Mouse (Mus musculus): ENCODE data around the gene Fnbp1. TPM values are rescaled to one million over a fixed set of nuclear protein-coding genes. Genes with fewer than 3 reads are reported as not detected.

Fnbp1 gene
- polyA plus RNA-seq, 1 experiment from 2014 or later, result 20.7 TPM

DNA sequence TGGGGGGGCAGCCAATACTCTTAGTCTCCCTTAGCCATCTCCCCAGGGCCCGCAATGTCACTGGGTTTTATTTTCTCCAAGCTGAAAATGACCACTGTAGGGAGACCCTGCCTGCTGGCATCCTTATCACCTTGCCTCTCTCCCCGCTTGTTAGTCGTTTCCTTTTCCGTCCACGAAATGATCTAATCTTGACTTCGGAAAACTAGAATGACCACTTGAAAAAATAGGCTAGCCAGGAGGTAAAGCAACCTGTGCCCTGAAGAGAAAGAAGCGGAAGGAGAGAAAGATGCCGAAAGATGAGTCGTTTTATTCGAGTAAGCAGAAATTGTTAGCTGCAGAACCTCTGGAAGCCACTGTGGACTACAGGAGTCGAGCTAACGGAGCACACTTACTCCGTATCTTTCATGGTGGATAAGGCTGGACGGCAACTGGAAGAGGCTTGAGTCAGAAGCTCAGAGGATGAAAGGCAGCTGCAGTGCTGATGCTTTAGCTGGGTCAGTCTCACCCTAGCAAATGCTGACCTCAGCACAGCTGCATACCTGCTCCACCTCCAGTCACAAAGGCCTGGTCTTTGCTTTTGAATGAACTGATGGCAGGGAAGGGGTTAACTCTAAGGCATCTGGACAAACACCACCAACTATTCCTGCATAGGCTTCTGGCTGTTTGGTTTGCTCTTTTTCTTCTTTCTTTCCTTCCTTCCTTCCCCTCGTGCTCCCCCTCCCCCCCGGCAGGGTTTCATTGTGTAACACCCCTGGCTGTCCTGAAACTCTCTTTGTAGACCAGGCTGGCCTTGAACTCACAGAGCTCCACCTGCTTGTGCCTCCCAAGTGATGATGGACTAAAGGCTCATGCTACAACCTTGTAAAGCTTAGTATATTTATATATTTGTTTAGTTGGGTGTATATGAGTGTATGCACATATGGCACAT is 2.2 kb upstream of the Fnbp1 start:
- no peak for ATAC-seq (ENCODE audit: low FRiP score)
- WGBS, result 83% methylated on average over 16 of the region's 16 CpGs

GRCm38 (mm10) chr2:31143326-31143725 is 1.5 kb upstream of the Fnbp1 start:
- H3K4me3 ChIP-seq, result no peak overlapping the region
- H3K36me3 ChIP-seq, result peaks cover 31% of the 10 kb centered on the region
- no peak overlapping the region for H3K4me2 ChIP-seq
- no peak overlapping the region for H3K27ac ChIP-seq
- H3K9me3 ChIP-seq, result no peaks in the 10 kb centered on the region
- no peak overlapping the region for H3K9ac ChIP-seq
- H3K4me1 ChIP-seq (replicated peaks), result peaks cover 23% of the 10 kb centered on the region
- WGBS, result 84% methylated on average over 6 of the region's 6 CpGs
- ATAC-seq (ENCODE audit: low FRiP score), result no peak
- peaks cover 18% of the 10 kb centered on the region; the same call in 1 of the 2 replicates for H3K27me3 ChIP-seq

More for the DNA sequence above, 2.2 kb upstream of the Fnbp1 start:
- H3K27me3 ChIP-seq, result peaks cover 18% of the 10 kb centered on the region; the same call in 1 of the 2 replicates
- H3K4me3 ChIP-seq, result no peak overlapping the region
- peaks cover 23% of the 10 kb centered on the region for H3K4me1 ChIP-seq (replicated peaks)
- H3K36me3 ChIP-seq, result peaks cover 35% of the 10 kb centered on the region
- no peak overlapping the region for H3K9ac ChIP-seq
- no peak overlapping the region for H3K4me2 ChIP-seq
- no peak overlapping the region for H3K27ac ChIP-seq
- H3K9me3 ChIP-seq, result no peaks in the 10 kb centered on the region

DNA sequence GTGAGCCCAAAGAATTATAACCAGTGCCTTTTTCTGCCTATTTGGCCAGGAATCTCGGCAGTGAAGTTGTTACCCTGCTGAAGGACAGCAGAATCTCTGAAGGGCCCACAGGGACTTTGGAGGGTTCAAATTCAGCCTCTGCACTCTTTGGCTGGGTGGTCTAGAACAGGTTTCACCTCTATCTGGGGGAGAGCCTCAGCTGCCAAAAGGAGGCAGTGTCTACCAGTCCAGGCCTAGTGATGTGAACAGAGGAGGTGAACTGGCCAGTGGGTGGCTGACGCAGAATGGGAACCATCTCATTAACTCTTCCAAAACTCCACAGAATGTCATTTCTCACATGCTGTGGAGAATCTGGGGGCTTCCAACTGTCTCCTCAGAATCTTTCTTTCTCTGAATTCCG is 697 bp upstream of the Fnbp1 start:
- H3K9me3 ChIP-seq, result no peaks in the 10 kb centered on the region
- H3K27ac ChIP-seq, result peak overlapping the region; percentile 91; the same call in 1 of the 2 replicates
- H3K4me1 ChIP-seq (replicated peaks), result peaks cover 25% of the 10 kb centered on the region
- peak overlapping the region; percentile 87 for H3K4me3 ChIP-seq
- peaks cover 18% of the 10 kb centered on the region; the same call in 1 of the 2 replicates for H3K27me3 ChIP-seq
- peak overlapping the region; percentile 96 for H3K9ac ChIP-seq
- peaks cover 23% of the 10 kb centered on the region for H3K36me3 ChIP-seq
- peak overlapping the region; percentile 84 for H3K4me2 ChIP-seq
- ATAC-seq (ENCODE audit: low FRiP score), result no peak
- 36% methylated on average over 3 of the region's 3 CpGs for WGBS

DNA sequence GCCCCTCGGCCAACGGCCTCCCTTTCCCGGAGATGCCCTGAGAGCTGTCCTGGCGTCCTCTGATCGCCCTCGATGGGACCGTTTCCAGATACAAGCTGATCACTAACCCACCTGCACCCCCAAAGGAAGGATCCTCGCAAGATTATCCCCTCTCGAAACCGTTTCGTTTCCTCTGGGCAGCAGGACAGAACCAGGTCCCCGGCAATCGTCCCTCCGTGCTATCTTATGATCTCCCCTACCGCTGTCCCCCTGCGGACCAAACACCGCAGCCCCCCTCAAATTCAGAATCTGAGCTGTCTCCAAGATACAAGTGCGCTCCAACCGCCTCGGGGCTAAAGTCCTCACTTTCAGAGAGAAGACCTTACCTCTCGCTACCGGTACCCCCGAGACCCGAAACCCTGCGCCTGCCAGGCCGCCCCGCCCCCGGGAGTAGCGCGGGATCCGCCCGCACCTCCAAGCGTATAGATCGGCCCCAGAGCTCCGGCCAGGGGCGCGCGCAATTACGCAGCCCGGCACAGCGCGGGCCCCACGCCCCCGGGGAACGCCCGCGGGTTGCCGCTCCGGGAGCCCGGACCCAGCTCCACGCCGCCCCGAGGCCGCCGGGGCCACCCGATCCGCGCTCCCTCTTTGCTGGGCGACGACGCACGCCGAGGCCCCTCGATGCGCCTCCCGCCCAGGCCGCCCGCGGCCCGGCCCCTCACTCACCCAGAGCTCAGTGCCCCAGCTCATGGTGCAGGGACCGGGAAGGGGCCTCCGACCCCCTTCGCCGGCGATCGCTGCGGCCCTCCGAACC is 538 bp downstream of the Fnbp1 start:
- H3K9me3 ChIP-seq, result no peaks in the 10 kb centered on the region
- H3K27ac ChIP-seq, result peak overlapping the region; percentile 91
- H3K36me3 ChIP-seq, result peaks cover 13% of the 10 kb centered on the region
- peak overlapping the region; percentile 87 for H3K4me3 ChIP-seq
- ATAC-seq (ENCODE audit: low FRiP score), result peak; percentile 70
- 1% methylated on average over 63 of the region's 78 CpGs for WGBS
- H3K4me2 ChIP-seq, result peak overlapping the region; percentile 84
- peaks cover 18% of the 10 kb centered on the region; the same call in 1 of the 2 replicates for H3K27me3 ChIP-seq
- peaks cover 30% of the 10 kb centered on the region for H3K4me1 ChIP-seq (replicated peaks)
- peak overlapping the region; percentile 96 for H3K9ac ChIP-seq

DNA sequence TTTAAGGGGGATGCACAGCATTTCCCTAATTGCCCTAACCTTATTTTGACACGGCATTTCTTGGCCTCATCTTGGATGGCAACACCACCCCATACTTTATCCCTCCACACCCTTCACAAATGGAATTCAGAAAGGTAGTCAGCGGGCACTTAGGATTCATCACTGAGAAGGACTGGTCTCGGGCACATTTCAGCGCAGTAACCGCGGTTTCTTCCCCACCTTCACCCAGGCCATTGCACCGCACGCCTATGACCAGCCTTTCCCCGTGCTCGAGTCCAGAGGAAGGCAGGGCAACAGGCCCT is 1.1 kb downstream of the Fnbp1 start:
- peak overlapping the region; percentile 84 for H3K4me2 ChIP-seq
- H3K27ac ChIP-seq, result peak overlapping the region; percentile 91; the same call in 1 of the 2 replicates
- peaks cover 30% of the 10 kb centered on the region for H3K4me1 ChIP-seq (replicated peaks)
- H3K9ac ChIP-seq, result peak overlapping the region; percentile 96
- 9% methylated on average over 10 of the region's 10 CpGs for WGBS
- no peaks in the 10 kb centered on the region for H3K9me3 ChIP-seq
- H3K27me3 ChIP-seq, result peaks cover 18% of the 10 kb centered on the region; the same call in 1 of the 2 replicates
- 0 out of 2 replicates have a peak, but pooled peaks have one; percentile 1 for ATAC-seq (ENCODE audit: low FRiP score)
- peak overlapping the region; percentile 87 for H3K4me3 ChIP-seq
- H3K36me3 ChIP-seq, result peaks cover 9% of the 10 kb centered on the region; the same call in 1 of the 2 replicates

DNA sequence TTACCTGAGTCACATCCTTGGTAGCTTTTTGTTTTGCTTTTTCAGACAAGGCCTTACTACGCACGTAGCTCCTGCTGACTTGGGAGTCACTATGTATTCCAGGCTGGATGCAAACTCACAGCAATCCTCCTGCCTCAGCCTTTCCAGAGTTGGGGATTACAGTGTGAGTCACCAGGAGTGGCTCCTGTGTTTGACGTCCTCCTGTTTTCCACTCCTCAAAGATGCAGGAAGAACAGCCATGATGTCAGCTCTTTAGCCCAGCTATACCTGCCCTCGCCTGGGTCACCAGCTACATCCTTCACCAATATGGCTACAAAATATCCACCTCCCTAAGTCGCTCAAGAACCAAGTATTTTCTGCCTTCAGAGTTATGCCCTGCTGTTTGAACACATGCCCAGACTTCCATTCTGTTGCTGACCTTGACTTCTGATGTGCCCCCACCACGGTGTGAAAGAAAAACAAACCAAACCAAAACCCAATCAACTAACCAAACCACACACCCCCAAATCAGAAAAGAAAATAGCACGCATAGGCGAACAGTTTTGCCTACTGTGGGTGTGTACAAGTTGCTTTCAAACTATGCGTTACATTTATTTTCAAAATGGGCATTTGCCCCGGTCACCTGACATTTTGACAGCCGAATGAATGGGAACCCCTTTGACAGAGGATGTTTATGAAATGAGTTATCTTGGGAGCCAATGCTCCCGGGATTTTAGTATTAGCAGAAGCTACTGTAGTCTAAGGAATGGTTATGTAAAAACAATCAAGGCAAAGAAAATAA is 1.6 kb downstream of the Fnbp1 start:
- H3K27ac ChIP-seq, result no peak overlapping the region
- peaks cover 5% of the 10 kb centered on the region; the same call in 1 of the 2 replicates for H3K36me3 ChIP-seq
- peaks cover 18% of the 10 kb centered on the region; the same call in 1 of the 2 replicates for H3K27me3 ChIP-seq
- H3K9ac ChIP-seq, result peak overlapping the region; percentile 96
- H3K4me3 ChIP-seq, result peak overlapping the region; percentile 87
- H3K4me2 ChIP-seq, result peak overlapping the region; percentile 84
- peaks cover 30% of the 10 kb centered on the region for H3K4me1 ChIP-seq (replicated peaks)
- H3K9me3 ChIP-seq, result no peaks in the 10 kb centered on the region
- WGBS, result 81% methylated on average over 12 of the region's 12 CpGs
- no peak for ATAC-seq (ENCODE audit: low FRiP score)

DNA sequence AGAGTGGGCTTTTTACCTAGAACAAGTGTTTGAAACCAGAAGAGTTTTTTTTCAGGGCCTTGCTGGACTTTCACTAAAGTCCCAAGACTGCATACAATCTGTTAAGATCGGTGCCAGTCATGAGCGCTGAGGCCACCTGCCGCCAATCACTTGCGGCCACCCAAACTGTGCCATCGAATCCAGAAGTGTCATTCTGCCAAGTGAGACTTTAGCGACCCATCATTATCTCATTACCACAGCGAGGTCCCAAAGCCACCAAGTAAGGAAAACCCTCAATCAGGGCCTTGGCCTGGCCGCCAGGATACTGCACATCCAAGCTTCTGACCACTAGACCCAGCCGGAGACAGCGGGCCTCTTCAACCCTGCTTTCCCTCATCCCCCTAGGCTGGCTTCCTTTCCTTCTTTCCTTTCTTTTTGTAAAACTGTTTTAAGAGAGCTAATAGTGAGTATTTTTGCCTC is 2.6 kb downstream of the Fnbp1 start:
- Histone ChIP-seq H3K36me3 (no peaks in the 10 kb centered on the region), H3K9me3 (no peaks in the 10 kb centered on the region), H3K4me1 (replicated peaks) (peaks cover 30% of the 10 kb centered on the region), H3K9ac (no peak overlapping the region), H3K4me2 (no peak overlapping the region), H3K27ac (no peak overlapping the region), H3K27me3 (peaks cover 17% of the 10 kb centered on the region; the same call in 1 of the 2 replicates), H3K4me3 (no peak overlapping the region)
- ATAC-seq (ENCODE audit: low FRiP score), result no peak
- WGBS, result 88% methylated on average over 10 of the region's 10 CpGs

- no peak for ATAC-seq (ENCODE audit: low FRiP score)
- Histone ChIP-seq H3K4me2 (no peak overlapping the region), H3K4me1 (replicated peaks) (peaks cover 25% of the 10 kb centered on the region), H3K9ac (no peak overlapping the region), H3K4me3 (no peak overlapping the region), H3K27me3 (0 out of 2 replicates have a peak, but pooled peaks cover 6% of the 10 kb centered on the region), H3K27ac (no peak overlapping the region), H3K9me3 (no peaks in the 10 kb centered on the region), H3K36me3 (no peaks in the 10 kb centered on the region)
- 79% methylated on average over 14 of the region's 14 CpGs for WGBS
These were observed 4.7 kb downstream of the Fnbp1 start for GRCm38 (mm10) chr2:31137018-31137590.

- no peak for ATAC-seq (ENCODE audit: low FRiP score)
- Histone ChIP-seq H3K4me3 (no peak overlapping the region), H3K4me2 (no peak overlapping the region), H3K9ac (no peak overlapping the region), H3K36me3 (no peaks in the 10 kb centered on the region), H3K4me1 (replicated peaks) (peaks cover 26% of the 10 kb centered on the region), H3K9me3 (no peaks in the 10 kb centered on the region), H3K27me3 (0 out of 2 replicates have a peak, but pooled peaks cover 6% of the 10 kb centered on the region), H3K27ac (peak overlapping the region; percentile 12; the same call in 1 of the 2 replicates)
- 76% methylated on average over 13 of the region's 13 CpGs for WGBS
These were observed 5.5 kb downstream of the Fnbp1 start for GRCm38 (mm10) chr2:31136338-31136737.

DNA sequence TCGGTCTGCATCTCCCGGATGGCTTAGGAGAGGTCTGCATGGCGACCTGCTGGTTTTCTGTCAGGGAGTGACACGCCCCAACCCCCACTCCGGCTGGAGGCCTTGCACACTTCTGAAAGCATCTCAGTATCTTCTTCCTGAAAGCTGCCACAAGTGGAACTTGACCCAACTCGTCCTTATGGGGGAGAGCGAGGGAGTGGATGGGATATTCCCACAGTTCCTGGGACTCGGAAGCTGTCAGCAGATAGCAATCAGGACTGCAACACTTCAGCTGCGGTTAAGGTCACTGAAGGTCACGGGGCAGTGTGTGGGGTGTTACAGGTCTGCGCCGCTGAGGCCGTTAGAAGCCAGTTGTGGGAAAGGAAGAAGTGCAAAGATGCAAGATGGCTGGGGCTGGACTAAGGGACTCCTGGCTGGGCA is 6.3 kb downstream of the Fnbp1 start:
- Histone ChIP-seq H3K36me3 (no peaks in the 10 kb centered on the region), H3K9me3 (no peaks in the 10 kb centered on the region), H3K27me3 (0 out of 2 replicates have a peak, but pooled peaks cover 6% of the 10 kb centered on the region), H3K4me1 (replicated peaks) (peaks cover 27% of the 10 kb centered on the region), H3K27ac (no peak overlapping the region), H3K4me2 (no peak overlapping the region), H3K4me3 (no peak overlapping the region), H3K9ac (no peak overlapping the region)
- 70% methylated on average over 13 of the region's 13 CpGs for WGBS
- no peak for ATAC-seq (ENCODE audit: low FRiP score)

- Histone ChIP-seq H3K4me3 (no peak overlapping the region), H3K4me2 (no peak overlapping the region), H3K27ac (no peak overlapping the region), H3K36me3 (no peaks in the 10 kb centered on the region), H3K4me1 (replicated peaks) (peaks cover 15% of the 10 kb centered on the region), H3K9ac (no peak overlapping the region), H3K27me3 (no peaks in the 10 kb centered on the region), H3K9me3 (no peaks in the 10 kb centered on the region)
- 74% methylated on average over 4 of the region's 4 CpGs for whole genome bisulfite sequencing
- ATAC-seq (ENCODE audit: low FRiP score), result no peak
These were observed 7.8 kb downstream of the Fnbp1 start for GRCm38 (mm10) chr2:31133981-31134380.

All from hindbrain, embryonic 13.5 days (tissue).